Mouse (Mus musculus): Measurements from ENCODE around the gene Mark3. TPM values are rescaled to one million over a fixed set of nuclear protein-coding genes. Genes with fewer than 3 reads are reported as not detected.

Gene Mark3
- total and polyA plus RNA-seq, 3 experiments = 34.3 to 51.2 (median 40.2) TPM

DNA sequence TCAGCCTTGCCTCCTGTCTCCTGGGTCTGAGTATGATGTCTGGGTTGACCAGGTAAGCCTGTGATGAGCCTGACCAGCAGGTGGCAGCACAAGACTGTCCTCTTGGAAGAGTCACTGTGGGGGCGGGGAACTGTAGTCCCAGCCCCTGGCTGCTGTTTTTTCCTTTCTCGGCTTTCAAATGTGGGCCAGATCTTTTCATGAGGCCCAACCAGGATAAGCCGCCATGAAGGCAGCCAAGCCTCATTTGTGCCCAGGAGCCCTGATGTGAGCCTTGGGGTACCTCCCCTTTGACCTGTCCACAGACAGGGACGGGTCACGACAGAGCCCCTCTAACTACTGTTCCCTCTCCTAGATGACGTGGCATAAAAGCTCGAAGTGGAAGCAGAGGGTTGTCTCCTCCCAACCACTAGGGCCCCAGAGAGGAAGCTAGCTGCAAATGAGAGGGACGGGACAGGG, 94.2 kb downstream of the Mark3 start:
- peak overlapping the region; percentile 8; the same call in 1 of the 2 replicates for H3K9ac ChIP-seq (ENCODE audit: insufficient read depth, low read depth)
- dilution Hi-C loops (cut with MboI; ENCODE audit: extremely low pct_ligation_motif_present, extremely low pct_unique_long_range_greater_than_20kb, low sequenced_read_pairs) = no loop called here
- H3K79me2 ChIP-seq (replicated peaks; ENCODE audit: control insufficient read depth, extremely low read depth, insufficient read depth, poor library complexity, severe bottlenecking) = no peaks in the 10 kb centered on the region
- H3K27me3 ChIP-seq (replicated peaks) = no peaks in the 10 kb centered on the region
- H3K4me1 ChIP-seq (ENCODE audit: control insufficient read depth in 1 of 2, insufficient read depth in 2 of 2) = peaks cover 8 to 32% of the 10 kb centered on the region in 2 experiments
- peaks cover 11% of the 10 kb centered on the region for H3K9me3 ChIP-seq (replicated peaks; ENCODE audit: low read length)
- peak; percentile 68 for TF ChIP-seq POLR2A (IDR thresholded peaks at IDR 0.05; ENCODE audit: low read depth, low read length)
- peak; percentile 84 for TF ChIP-seq IRF4 (IDR thresholded peaks at IDR 0.05; ENCODE audit: low read depth, low read length)
- peak; percentile 72; the same call in 1 of the 2 replicates for TF ChIP-seq SIN3A (IDR thresholded peaks at IDR 0.05; ENCODE audit: low read length)
- no peak for TF ChIP-seq NRF1 (IDR thresholded peaks at IDR 0.05; ENCODE audit: low read depth, low read length)
- peak; percentile 48 for TF ChIP-seq HCFC1 (IDR thresholded peaks at IDR 0.05; ENCODE audit: low read depth, low read length)
- TF ChIP-seq EP300 (IDR thresholded peaks at IDR 0.05; ENCODE audit: low read length) = no peak
- TF ChIP-seq ELF1 (IDR thresholded peaks at IDR 0.05; ENCODE audit: low read depth, low read length) = peak; percentile 7; the same call in 1 of the 2 replicates
- TF ChIP-seq UBTF (IDR thresholded peaks at IDR 0.05; ENCODE audit: low read depth, low read length) = no peak
- no peak for TF ChIP-seq E2F4 (IDR thresholded peaks at IDR 0.05; ENCODE audit: insufficient replicate concordance, low read depth, low read length)
- TF ChIP-seq RAD21 (IDR thresholded peaks at IDR 0.05; ENCODE audit: low read depth, low read length) = peak; percentile 98
- TF ChIP-seq TCF12 (IDR thresholded peaks at IDR 0.05; ENCODE audit: low read depth, low read length) = peak; percentile 56; the same call in 1 of the 2 replicates
- peak; percentile 77; the same call in 1 of the 2 replicates for TF ChIP-seq MEF2A (IDR thresholded peaks at IDR 0.05; ENCODE audit: borderline replicate concordance, low read depth, low read length)
- peak; percentile 96 for TF ChIP-seq CHD2 (IDR thresholded peaks at IDR 0.05; ENCODE audit: low read length)
- peak; percentile 60 for TF ChIP-seq NELFE (IDR thresholded peaks at IDR 0.05; ENCODE audit: low read depth, low read length)
- TF ChIP-seq POLR2AphosphoS2 (IDR thresholded peaks at IDR 0.05; ENCODE audit: low read depth, low read length) = peak; percentile 58; the same call in 1 of the 2 replicates
- TF ChIP-seq MYC (IDR thresholded peaks at IDR 0.05; ENCODE audit: low read depth, low read length) = no peak
- TF ChIP-seq GABPA (IDR thresholded peaks at IDR 0.05; ENCODE audit: insufficient replicate concordance, low read depth, low read length) = no peak
- TF ChIP-seq MXI1 (IDR thresholded peaks at IDR 0.05; ENCODE audit: low read depth, low read length) = peak; percentile 63; the same call in 1 of the 2 replicates
- no peak for TF ChIP-seq PAX5 (IDR thresholded peaks at IDR 0.05; ENCODE audit: low read length)
- TF ChIP-seq JUND (conservative IDR thresholded peaks at IDR 0.05; ENCODE audit: low read depth, low read length) = peak; percentile 48
- peak; percentile 75 to 98 for TF ChIP-seq CTCF (conservative IDR thresholded peaks at IDR 0.05 in 1 of 2, IDR thresholded peaks at IDR 0.05 in 1 of 2; ENCODE audit: low read depth in 2 of 2, low read length in 2 of 2)
- TF ChIP-seq CHD1 (IDR thresholded peaks at IDR 0.05; ENCODE audit: low read depth, low read length) = no peak
- peak; percentile 62; the same call in 1 of the 2 replicates for TF ChIP-seq MAZ (IDR thresholded peaks at IDR 0.05; ENCODE audit: low read depth, low read length)
- no peak for TF ChIP-seq USF2 (conservative IDR thresholded peaks at IDR 0.05; ENCODE audit: low read depth, low read length)
- TF ChIP-seq SMC3 (IDR thresholded peaks at IDR 0.05; ENCODE audit: low read depth, low read length) = peak; percentile 97
- TF ChIP-seq KAT2A (IDR thresholded peaks at IDR 0.05; ENCODE audit: insufficient replicate concordance, low read length) = no peak
- TF ChIP-seq ETS1 (conservative IDR thresholded peaks at IDR 0.05; ENCODE audit: low read depth, low read length) = no peak
- TF ChIP-seq ZNF384 (IDR thresholded peaks at IDR 0.05; ENCODE audit: low read depth, low read length) = peak; percentile 81
- peak; percentile 73 for TF ChIP-seq ZC3H11A (IDR thresholded peaks at IDR 0.05; ENCODE audit: low read depth, low read length)
- TF ChIP-seq MAX (IDR thresholded peaks at IDR 0.05; ENCODE audit: low read length) = no peak
- no peak for TF ChIP-seq RCOR1 (conservative IDR thresholded peaks at IDR 0.05; ENCODE audit: low read depth, low read length)
- TF ChIP-seq JUN (IDR thresholded peaks at IDR 0.05; ENCODE audit: insufficient read depth, low read depth, low read length) = no peak
- no peak for TF ChIP-seq ZMIZ1 (IDR thresholded peaks at IDR 0.05; ENCODE audit: low read depth, low read length)
- no peak for TF ChIP-seq MAFK (IDR thresholded peaks at IDR 0.05; ENCODE audit: insufficient replicate concordance, low read length)
- no peak for TF ChIP-seq USF1 (IDR thresholded peaks at IDR 0.05; ENCODE audit: low read depth, low read length)
- in situ Hi-C loops (cut with MboI; ENCODE audit: low pct_ligation_motif_present, low pct_unique_long_range_greater_than_20kb, low sequenced_read_pairs) = no loop called here
- peak overlapping the region; percentile 52 for H3K4me2 ChIP-seq (ENCODE audit: insufficient read depth, low read depth, poor library complexity, severe bottlenecking)
- H3K36me3 ChIP-seq (replicated peaks in 1 of 2; ENCODE audit: control insufficient read depth in 1 of 2, insufficient read depth in 1 of 2, low read length in 1 of 2) = peaks cover 4 to 18% of the 10 kb centered on the region in 2 experiments
- peak; percentile 98 for DNase-seq (ENCODE audit: extremely low read depth)
- H3K27ac ChIP-seq (ENCODE audit: insufficient read depth, low read depth) = peak overlapping the region; percentile 63
- H3K4me3 ChIP-seq (replicated peaks in 1 of 3; ENCODE audit: low read depth in 2 of 3, low read length in 2 of 3, poor library complexity in 1 of 3) = peak overlapping the region in 2 of 3 experiments; percentile 25 to 33
